Mouse (Mus musculus): ENCODE results near the gene Togaram2. TPM values are rescaled to one million over a fixed set of nuclear protein-coding genes. Genes with fewer than 3 reads are reported as not detected.
A peak's percentile ranks its signal among the peaks of the same experiment; 100 is the strongest.
"Not testable (repeated sequence)": the region's sequence is repeated elsewhere in the genome, so short reads cannot be mapped to it uniquely, and the experiment has no call there.

The Togaram2 gene
- polyA plus RNA-seq, 1 experiment from 2014 or later: 0.24 TPM

DNA sequence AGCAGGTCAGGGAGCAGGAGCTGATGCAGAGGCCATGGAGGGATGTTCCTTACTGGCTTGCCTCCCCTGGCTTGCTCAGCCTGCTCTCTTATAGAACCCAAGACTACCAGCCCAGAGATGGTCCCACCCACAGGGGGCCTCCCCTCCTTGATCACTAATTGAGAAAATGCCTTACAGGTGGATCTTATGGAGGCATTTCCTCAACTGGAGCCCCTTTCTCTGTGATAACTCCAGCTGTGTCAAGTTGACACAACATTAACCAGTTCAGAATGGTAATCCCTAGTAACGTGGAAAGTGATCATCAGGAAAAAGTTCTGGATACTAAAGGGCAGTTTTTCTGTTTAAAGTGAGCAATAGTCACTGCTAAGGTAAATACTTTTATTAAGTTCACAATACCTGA lies 95.1 kb downstream of the Togaram2 start, which contains the start of gene Clip4:
Clip4 (plus strand) TSS at position 301 of the 400 bp plus-strand sequence.
- H3K4me2 ChIP-seq (ENCODE audit: low read length); H3K9me3 ChIP-seq (replicated peaks; ENCODE audit: control insufficient read depth, low read length); H3K27ac ChIP-seq (ENCODE audit: low read depth, low read length); H3K9ac ChIP-seq (ENCODE audit: low read length); H3K4me1 ChIP-seq (ENCODE audit: control insufficient read depth, insufficient read depth, low read length); H3K4me3 ChIP-seq (ENCODE audit: low read depth, low read length); H3K36me3 ChIP-seq (ENCODE audit: control insufficient read depth, insufficient read depth, low read length); H3K27me3 ChIP-seq (replicated peaks; ENCODE audit: control insufficient read depth, insufficient read depth, low read length); ATAC-seq; DNase-seq (ENCODE audit: low spot score): not testable (repeated sequence)
- 75% methylated on average over 1 of the region's 1 CpGs for WGBS

DNA sequence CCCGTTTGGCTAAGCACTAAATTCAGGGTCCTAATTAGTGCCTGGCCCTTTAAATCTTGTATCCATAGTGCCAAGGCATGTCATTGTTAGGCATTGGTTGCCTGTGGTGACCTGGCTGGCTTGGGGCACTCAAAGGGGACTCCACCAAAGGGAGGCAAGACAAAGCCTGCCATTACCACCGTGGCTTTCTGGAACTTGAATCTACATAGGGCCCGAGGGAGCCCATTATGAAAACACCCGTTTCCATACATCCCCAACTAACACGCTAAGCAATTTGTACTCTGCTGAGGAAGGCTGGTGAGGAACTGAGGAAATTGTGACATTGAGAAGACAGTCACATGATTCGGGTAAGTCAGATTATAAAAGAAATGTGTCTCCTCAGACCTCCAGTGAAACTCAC lies 96.5 kb downstream of the Togaram2 start:
- WGBS: 3% methylated on average over 6 of the region's 6 CpGs
- Histone ChIP-seq H3K9me3 (replicated peaks; ENCODE audit: control insufficient read depth, low read length) (0 out of 2 replicates have a peak, but pooled peaks cover 1% of the 10 kb centered on the region), H3K27me3 (replicated peaks; ENCODE audit: control insufficient read depth, insufficient read depth, low read length) (no peaks in the 10 kb centered on the region), H3K36me3 (ENCODE audit: control insufficient read depth, insufficient read depth, low read length) (no peaks in the 10 kb centered on the region), H3K4me3 (ENCODE audit: low read depth, low read length) (no peak overlapping the region), H3K4me2 (ENCODE audit: low read length) (0 out of 2 replicates have a peak overlapping the region, but pooled peaks have one; percentile 3), H3K9ac (ENCODE audit: low read length) (no peak overlapping the region), H3K4me1 (ENCODE audit: control insufficient read depth, insufficient read depth, low read length) (0 out of 2 replicates have a peak, but pooled peaks cover 4% of the 10 kb centered on the region), H3K27ac (ENCODE audit: low read depth, low read length) (no peak overlapping the region)
- peak; percentile 68 for DNase-seq (ENCODE audit: low spot score)
- ATAC-seq: peak; percentile 72; the same call in 1 of the 2 replicates

DNA sequence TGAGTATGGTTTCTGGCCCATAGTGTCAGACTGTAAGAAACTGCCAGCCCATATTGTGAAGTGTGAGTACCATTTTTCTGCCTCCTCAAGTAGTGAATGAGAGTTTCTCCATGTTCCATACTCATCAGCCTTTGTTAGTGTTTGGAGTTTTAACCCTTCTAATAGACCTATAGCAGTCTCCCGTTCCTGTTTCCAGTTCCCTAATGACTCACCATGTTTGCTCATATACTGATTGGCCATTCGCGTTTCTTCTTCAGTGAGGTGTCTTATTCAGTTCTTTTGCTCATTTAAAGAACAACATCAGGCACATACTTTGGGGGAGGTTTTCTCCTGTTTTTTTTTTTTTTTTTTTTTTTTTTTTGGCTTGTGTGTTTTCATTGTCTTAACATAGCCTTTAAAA lies 97.6 kb downstream of the Togaram2 start:
- no peaks in the 10 kb centered on the region for H3K9me3 ChIP-seq (replicated peaks; ENCODE audit: control insufficient read depth, low read length)
- H3K36me3 ChIP-seq (ENCODE audit: control insufficient read depth, insufficient read depth, low read length): no peaks in the 10 kb centered on the region
- ATAC-seq: no peak
- H3K4me1 ChIP-seq (ENCODE audit: control insufficient read depth, insufficient read depth, low read length): 0 out of 2 replicates have a peak, but pooled peaks cover 4% of the 10 kb centered on the region
- WGBS: 90% methylated on average over 3 of the region's 3 CpGs
- H3K27me3 ChIP-seq (replicated peaks; ENCODE audit: control insufficient read depth, insufficient read depth, low read length): no peaks in the 10 kb centered on the region
- H3K9ac ChIP-seq (ENCODE audit: low read length): no peak overlapping the region
- DNase-seq (ENCODE audit: low spot score): no peak
- no peak overlapping the region for H3K4me3 ChIP-seq (ENCODE audit: low read depth, low read length)
- no peak overlapping the region for H3K4me2 ChIP-seq (ENCODE audit: low read length)
- no peak overlapping the region for H3K27ac ChIP-seq (ENCODE audit: low read depth, low read length)

DNA sequence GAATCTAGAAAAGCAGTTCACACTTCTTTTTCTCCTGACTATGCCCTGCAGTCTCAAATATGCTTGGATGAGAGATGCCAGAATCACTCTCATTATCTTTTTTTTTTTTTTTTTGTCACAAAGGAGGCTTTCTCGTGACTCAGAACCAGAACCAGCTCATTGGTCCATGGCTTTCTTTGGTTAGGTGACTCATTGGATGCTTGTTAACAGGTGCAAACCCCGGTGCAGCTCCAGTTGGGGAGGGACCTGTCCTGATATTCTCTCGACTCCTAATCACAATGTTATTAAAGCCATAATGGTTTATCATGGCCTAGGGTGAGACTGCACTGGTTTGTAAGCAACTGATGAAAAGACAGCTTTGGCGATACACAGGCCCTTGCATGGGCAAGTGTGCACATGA lies 101.1 kb downstream of the Togaram2 start:
- Histone ChIP-seq H3K27me3 (replicated peaks; ENCODE audit: control insufficient read depth, insufficient read depth, low read length) (no peaks in the 10 kb centered on the region), H3K9me3 (replicated peaks; ENCODE audit: control insufficient read depth, low read length) (peaks cover 3% of the 10 kb centered on the region; the same call in 1 of the 2 replicates), H3K9ac (ENCODE audit: low read length) (no peak overlapping the region), H3K27ac (ENCODE audit: low read depth, low read length) (no peak overlapping the region), H3K4me2 (ENCODE audit: low read length) (no peak overlapping the region), H3K4me3 (ENCODE audit: low read depth, low read length) (no peak overlapping the region), H3K4me1 (ENCODE audit: control insufficient read depth, insufficient read depth, low read length) (0 out of 2 replicates have a peak, but pooled peaks cover 4% of the 10 kb centered on the region), H3K36me3 (ENCODE audit: control insufficient read depth, insufficient read depth, low read length) (no peaks in the 10 kb centered on the region)
- no peak for DNase-seq (ENCODE audit: low spot score)
- 76% methylated on average over 4 of the region's 4 CpGs for WGBS
- no peak for ATAC-seq

DNA sequence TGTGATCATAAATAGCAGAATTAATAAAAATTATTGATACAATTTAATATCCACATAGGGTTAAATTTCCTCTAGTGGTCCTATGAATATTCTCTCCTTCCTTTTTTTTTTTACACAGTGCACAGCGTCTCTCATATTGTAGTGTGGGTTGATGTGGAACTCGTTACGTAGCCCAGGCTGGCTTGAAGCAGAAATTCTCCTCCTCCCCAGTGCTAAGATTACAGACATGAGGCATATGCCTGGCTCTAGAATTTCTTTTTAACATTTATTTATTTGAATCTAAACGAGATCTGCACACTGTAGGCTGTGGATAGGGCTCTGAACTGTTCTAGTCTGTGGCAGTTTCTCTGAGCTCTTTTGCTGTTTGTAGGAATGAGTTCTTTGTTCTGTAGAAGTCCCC lies 102.2 kb downstream of the Togaram2 start:
- H3K9ac ChIP-seq (ENCODE audit: low read length): no peak overlapping the region
- no peak for DNase-seq (ENCODE audit: low spot score)
- no peaks in the 10 kb centered on the region for H3K36me3 ChIP-seq (ENCODE audit: control insufficient read depth, insufficient read depth, low read length)
- H3K27me3 ChIP-seq (replicated peaks; ENCODE audit: control insufficient read depth, insufficient read depth, low read length): no peaks in the 10 kb centered on the region
- H3K27ac ChIP-seq (ENCODE audit: low read depth, low read length): no peak overlapping the region
- peaks cover 3% of the 10 kb centered on the region; the same call in 1 of the 2 replicates for H3K9me3 ChIP-seq (replicated peaks; ENCODE audit: control insufficient read depth, low read length)
- no peak overlapping the region for H3K4me3 ChIP-seq (ENCODE audit: low read depth, low read length)
- H3K4me2 ChIP-seq (ENCODE audit: low read length): no peak overlapping the region
- WGBS: 74% methylated on average over 4 of the region's 4 CpGs
- no peak for ATAC-seq
- no peaks in the 10 kb centered on the region for H3K4me1 ChIP-seq (ENCODE audit: control insufficient read depth, insufficient read depth, low read length)

DNA sequence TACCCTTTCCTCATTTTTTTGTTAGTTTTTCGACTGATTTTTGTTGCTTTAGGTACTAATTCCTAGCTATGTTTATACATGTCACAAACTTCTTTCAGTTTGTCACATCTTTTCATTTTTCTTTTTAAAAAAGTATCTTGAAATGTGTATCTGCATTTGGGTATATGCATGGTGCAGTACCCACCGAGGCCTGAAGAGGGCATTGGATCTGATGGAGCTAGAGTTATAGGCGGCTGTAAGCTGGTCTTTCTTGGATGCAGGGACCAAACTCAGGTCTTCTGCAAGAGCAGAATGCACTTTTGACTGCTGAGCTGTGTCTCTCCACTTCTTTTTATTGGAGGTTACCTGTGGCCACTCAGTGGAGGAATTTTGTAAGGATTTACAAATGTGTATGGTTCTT lies 105.6 kb downstream of the Togaram2 start:
- DNase-seq (ENCODE audit: low spot score): no peak
- H3K36me3 ChIP-seq (ENCODE audit: control insufficient read depth, insufficient read depth, low read length): no peaks in the 10 kb centered on the region
- no peak overlapping the region for H3K4me3 ChIP-seq (ENCODE audit: low read depth, low read length)

More for the DNA sequence above, 105.6 kb downstream of the Togaram2 start:
- Histone ChIP-seq H3K27me3 (replicated peaks; ENCODE audit: control insufficient read depth, insufficient read depth, low read length) (no peaks in the 10 kb centered on the region), H3K27ac (ENCODE audit: low read depth, low read length) (no peak overlapping the region), H3K9me3 (replicated peaks; ENCODE audit: control insufficient read depth, low read length) (peaks cover 3% of the 10 kb centered on the region; the same call in 1 of the 2 replicates), H3K9ac (ENCODE audit: low read length) (no peak overlapping the region), H3K4me2 (ENCODE audit: low read length) (no peak overlapping the region), H3K4me1 (ENCODE audit: control insufficient read depth, insufficient read depth, low read length) (peaks cover 6% of the 10 kb centered on the region; the same call in 1 of the 2 replicates)
- 86% methylated on average over 3 of the region's 3 CpGs for WGBS
- ATAC-seq: no peak

Other genes starting within 250 kb of the Togaram2 start
- gene Gm4707, start 213.3 kb upstream of the Togaram2 start, polyA plus RNA-seq (2014; fragmentation: Nextera tagmentation; extraction: Ambion mirVana): 0.43 and 0.45 TPM in 2 replicates
- gene Smchd1, start 197.9 kb upstream of the Togaram2 start, polyA plus RNA-seq (2014; fragmentation: Nextera tagmentation; extraction: Ambion mirVana): 64.4 and 65.3 TPM in 2 replicates
- 22.7 and 25.2 TPM in 2 replicates for gene Ndc80, start 146.4 kb upstream of the Togaram2 start, polyA plus RNA-seq (2014; fragmentation: Nextera tagmentation; extraction: Ambion mirVana)
- gene Spdya, start 121.2 kb upstream of the Togaram2 start, polyA plus RNA-seq (2014; fragmentation: Nextera tagmentation; extraction: Ambion mirVana): 1.4 and 1.7 TPM in 2 replicates
- gene Wdr43, start 57.4 kb upstream of the Togaram2 start, polyA plus RNA-seq (2014; fragmentation: Nextera tagmentation; extraction: Ambion mirVana): 56.6 and 63.7 TPM in 2 replicates
- gene Pcare, start 79.6 kb downstream of the Togaram2 start, polyA plus RNA-seq (2014; fragmentation: Nextera tagmentation; extraction: Ambion mirVana): not detected in 2 replicates
- gene Clip4, start 95.2 kb downstream of the Togaram2 start, polyA plus RNA-seq (2014; fragmentation: Nextera tagmentation; extraction: Ambion mirVana): 6.9 and 8.0 TPM in 2 replicates